Mouse (Mus musculus): ENCODE results near the gene Olfr688.

Olfr688 gene

DNA sequence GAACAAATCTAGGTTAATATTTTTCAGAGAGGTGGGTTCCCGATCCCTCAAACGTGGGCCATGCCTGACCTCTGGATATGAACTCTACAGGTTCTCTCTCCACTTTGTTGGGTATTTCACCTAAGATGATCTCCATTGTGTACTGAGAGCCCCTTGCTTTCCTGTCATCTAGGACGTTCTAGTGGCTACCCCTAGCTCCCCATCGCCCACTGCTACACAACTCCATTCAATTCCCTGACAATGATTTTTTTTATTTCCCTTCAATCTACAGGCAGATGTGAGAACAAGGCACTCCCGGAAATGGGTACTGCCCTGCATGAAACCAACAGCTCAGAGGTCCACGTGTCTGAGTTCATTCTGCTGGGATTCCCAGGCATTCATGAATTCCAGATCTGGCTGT lies at the start of gene Olfr688:
Gene Olfr688 (plus strand): TSS at position 301 of the 400 bp plus-strand sequence.
- no peak for DNase-seq

DNA sequence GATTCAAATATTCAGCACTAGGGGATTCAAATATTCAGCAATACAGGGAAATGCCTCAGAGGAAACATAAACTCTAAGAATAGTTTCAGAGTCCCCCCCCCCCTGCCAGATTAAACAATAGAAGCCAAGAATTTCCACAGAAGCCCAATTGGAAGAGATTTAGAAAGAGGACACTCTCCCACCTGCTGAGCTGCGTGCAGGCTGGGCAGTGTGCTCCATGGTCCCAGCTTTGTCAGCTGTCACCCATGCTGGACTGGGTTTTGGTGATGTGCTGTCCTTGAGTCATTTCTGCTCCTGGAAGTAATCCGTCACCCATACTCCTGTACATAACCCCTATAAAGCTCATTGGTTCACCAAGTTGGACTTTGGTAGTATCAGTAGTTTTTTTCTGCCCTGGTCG lies 40.2 kb upstream of the Olfr688 start:
- no peak for DNase-seq

DNA sequence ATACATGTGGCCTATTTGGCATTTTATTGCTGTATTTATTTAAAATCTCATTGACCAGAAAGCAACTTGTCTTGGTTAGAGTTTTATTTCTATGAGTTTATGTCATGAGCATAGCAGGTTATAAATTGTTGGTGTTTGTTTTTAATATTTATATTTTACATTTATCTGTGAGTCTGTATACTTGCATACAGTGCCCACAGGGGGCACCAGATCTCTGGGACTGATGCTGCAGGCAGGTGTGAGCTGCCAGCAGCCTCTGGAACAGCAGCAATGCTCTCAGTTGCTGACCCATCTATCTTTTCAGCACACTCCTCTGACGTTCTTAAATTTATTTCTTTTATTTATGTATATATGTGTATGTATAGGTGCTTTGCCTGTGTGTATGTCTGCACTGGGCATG lies 39.7 kb upstream of the Olfr688 start:
- no peak for DNase-seq

DNA sequence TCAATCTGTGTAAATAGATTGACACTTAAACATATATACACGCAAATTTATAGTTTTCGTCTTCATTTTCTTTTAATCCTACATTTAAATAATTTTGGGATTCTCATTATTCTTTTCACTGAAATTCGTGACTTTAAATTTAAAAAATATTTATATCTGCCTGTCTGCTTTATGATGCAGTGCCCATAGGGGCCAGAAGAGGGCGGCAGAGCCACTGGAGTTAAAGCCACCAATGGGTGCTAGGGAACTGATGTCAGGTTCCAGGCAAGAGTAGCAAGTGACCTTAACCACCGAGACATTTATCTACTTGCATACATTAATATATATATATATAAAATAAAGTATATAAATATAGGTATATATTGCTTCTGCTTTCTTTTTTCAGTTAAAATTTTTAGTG lies 31.2 kb upstream of the Olfr688 start:
- DNase-seq, result peak; percentile 22

DNA sequence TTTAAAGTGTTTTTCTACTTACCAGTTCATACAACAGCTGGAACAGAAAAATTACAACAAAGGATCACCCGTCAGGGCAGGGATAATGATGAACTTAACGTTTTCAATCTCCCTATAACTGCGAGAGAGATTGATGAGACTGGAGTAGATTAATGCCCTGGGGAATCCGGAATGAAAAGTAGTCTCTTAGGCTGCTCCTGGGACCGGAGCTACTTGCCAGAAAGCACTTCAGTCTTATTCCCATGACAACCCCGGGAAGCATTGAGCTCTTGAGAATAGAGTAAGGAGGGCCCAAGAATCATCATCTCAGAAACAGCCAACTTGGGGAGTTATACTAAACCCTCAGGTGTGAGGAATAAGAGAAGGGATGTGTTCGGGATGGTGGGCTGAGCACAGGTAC lies 15.5 kb upstream of the Olfr688 start:
- no peak for DNase-seq

DNA sequence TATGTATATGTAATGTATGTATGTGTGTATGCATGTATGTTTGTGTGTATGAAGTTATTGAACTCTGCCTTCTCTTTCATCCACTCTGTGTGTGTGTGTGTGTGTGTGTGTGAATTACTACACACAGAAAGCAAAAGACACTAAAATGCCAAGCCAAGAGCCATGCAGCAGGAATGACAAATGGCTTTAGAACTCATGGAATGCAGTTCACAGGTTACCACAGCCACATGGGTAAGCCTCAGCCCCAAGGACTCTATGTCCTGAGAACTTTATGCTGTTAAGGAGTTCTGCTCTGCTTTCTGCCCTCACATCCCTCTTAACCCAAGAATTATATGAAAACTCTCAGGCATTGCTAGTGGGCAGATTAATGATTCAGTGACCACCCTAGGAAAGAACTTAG lies 2.2 kb downstream of the Olfr688 start:
- no peak for DNase-seq

DNA sequence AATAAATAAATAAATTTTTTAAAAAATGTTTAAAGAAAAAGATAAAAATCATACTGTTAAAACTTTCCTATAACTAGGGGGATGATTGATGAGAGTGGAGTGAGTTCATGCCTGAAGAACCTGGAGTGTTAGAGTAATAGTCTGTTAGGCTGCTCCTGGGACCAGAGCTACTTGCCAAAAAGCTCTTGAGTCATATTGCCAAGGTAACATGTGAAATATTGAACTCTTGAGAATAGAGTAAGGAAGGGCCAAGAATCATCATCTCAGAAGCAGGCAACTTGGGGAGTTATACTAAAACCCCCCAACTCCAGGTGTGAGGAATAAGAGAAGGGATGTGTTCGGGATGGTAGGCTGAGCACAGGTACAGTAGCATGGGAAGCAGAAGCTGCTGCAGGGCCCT lies 23.0 kb downstream of the Olfr688 start, which contains the start of gene Olfr689:
Gene Olfr689 (plus strand): TSS at position 301 of the 400 bp plus-strand sequence.
- no peak for DNase-seq

- DNase-seq, result no peak
Measured at GRCm38 (mm10) chr7:105325302-105325701, 37.4 kb downstream of the Olfr688 start.

- no peak for DNase-seq
Measured at GRCm38 (mm10) chr7:105334004-105334403, 46.1 kb downstream of the Olfr688 start, which contains the start of gene Olfr690. Gene Olfr690 (minus strand): TSS chr7:105334104.
